Mouse (Mus musculus) embryo, embryonic 9.5 days (tissue): ENCODE results near the gene Rbm33.

Source experiments
- DNase-seq: peaks from one replicate; pipeline ENCODE4 v3.0.0-alpha.2; 2017; ENCODE audit errors: extremely low spot score

The Rbm33 gene

GRCm38 (mm10) chr5:28324457-28324856, 7.5 kb downstream of the Rbm33 start:
- no peak for DNase-seq

DNA sequence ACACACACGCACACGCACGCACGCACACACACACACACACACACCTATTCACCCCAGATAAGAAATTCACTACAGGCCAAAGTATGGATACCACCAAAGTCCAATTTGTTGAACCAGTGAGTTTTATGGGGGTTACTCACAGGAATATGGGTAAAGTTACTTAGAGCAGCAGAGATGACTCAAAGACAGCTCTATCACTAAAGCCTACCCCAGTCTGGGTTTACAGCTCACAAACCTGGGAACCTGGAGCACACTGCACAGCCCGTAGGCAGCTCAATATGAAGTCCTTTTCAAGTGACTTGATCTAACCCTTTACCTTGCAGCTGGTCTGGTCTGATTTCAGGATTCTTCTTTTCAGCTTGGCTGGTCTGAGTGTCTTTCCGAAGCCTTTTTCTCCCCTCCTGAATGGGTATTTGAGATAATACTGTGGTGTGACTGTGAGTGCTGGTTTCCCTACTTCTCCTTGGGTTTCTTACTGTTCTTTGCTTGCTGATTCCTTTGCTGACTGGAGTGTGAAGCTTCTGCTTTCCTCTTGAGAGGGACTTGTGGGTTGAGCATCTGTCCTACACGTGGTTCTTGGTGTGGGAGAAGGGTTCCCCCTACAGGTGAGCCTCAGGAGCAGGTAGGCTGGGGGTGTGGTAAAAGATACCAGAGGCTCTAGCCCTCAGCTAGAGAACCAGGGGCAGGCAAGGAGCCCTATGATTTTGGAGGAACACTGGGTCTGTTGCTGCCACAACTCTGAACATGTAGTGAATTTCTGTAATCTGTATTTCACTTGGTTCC, 12.3 kb downstream of the Rbm33 start:
- DNase-seq = peak; percentile 19

- DNase-seq = no peak
These were observed 16.8 kb downstream of the Rbm33 start for GRCm38 (mm10) chr5:28333731-28334130.

GRCm38 (mm10) chr5:28351857-28352513, 35.1 kb downstream of the Rbm33 start:
- DNase-seq = no peak

DNA sequence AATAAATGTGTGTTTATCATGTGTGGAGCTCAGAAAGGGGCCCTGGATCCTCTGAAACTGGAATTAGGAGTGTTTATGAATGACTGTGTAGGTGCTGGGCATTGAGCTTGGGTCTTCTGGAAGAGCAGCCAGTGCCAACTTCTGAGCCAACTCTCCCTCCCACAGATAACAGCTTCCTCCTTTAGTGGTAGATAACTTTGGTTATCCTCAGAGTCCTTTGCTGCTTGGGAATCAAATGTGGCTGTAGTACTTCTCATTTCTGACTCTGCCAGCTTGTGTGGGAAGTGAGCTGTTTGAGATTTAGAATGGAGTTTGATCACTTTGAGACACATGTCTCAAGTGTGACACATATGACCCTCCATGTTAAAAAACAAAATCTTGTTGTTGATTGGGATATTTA, 38.7 kb downstream of the Rbm33 start:
- DNase-seq = no peak

- DNase-seq = no peak
These were observed 43.8 kb downstream of the Rbm33 start for GRCm38 (mm10) chr5:28360745-28361144.

GRCm38 (mm10) chr5:28368056-28368455, 51.1 kb downstream of the Rbm33 start:
- no peak for DNase-seq

DNA sequence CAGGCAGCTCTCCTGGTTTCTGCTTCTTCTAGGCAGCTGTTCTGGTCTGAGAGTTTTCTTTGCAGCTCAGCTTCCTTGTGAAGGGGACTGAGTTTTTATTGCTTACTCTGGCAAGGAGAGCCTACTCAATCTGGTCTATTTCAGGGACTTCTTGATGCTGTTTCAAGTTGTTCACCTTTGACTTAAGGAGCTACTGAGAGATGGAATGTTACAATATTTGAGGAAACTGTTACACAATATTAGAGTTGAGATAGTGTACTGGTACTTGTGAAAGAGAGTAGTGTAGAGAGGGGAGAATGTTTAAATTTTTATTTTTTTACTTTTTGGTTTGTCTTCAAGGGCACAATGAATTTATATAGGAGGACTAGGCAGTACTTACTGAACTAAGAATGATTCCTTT, 53.9 kb downstream of the Rbm33 start:
- DNase-seq = no peak

GRCm38 (mm10) chr5:28372172-28372664, 55.3 kb downstream of the Rbm33 start:
- DNase-seq = no peak

- no peak for DNase-seq
These were observed 56.8 kb downstream of the Rbm33 start for GRCm38 (mm10) chr5:28373498-28374427.

DNA sequence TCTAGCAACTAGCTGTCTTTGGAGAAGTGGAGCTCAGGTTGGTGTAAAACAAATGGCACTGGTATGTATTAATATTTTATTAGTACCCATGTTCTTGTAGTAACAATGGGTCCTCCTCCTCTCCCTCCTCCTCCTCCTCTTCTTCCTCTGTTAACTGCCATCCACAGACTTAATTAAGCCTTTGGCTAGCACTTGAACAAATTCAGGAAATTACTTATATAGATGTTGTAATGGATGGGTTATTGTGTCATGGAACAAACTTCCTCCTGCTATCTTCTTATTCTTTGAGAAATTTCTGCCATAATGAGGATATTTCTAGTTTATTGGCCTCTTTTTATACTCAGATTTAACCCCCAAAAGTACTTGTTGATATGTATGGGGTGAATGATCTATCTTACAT, 60.4 kb downstream of the Rbm33 start:
- DNase-seq = no peak

GRCm38 (mm10) chr5:28382289-28382688, 65.4 kb downstream of the Rbm33 start:
- DNase-seq = no peak

GRCm38 (mm10) chr5:28386783-28387182, 69.9 kb downstream of the Rbm33 start:
- no peak for DNase-seq

GRCm38 (mm10) chr5:28387531-28388179, 70.7 kb downstream of the Rbm33 start:
- no peak for DNase-seq

GRCm38 (mm10) chr5:28388184-28388583, 71.3 kb downstream of the Rbm33 start:
- peak; percentile 13 for DNase-seq

DNA sequence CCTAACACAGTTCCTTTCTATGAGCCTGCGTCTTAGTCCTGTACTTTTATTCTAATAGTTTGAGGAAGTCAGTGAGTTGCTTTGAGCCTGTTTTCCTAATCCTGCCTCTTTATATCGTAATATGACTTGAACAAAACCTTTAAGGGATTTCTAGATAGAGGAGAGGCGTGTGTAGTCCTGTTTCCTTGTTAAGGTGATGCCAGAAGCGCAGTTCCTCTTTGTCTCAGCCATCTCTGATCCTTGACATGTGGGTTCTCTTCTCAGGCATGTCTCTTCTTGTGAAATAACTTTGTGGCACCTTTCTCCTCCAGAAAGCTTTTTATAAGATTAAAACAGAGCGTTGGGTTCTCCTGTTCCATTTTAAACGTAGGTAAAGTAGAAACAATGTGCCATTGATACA, 73.3 kb downstream of the Rbm33 start:
- no peak for DNase-seq

DNA sequence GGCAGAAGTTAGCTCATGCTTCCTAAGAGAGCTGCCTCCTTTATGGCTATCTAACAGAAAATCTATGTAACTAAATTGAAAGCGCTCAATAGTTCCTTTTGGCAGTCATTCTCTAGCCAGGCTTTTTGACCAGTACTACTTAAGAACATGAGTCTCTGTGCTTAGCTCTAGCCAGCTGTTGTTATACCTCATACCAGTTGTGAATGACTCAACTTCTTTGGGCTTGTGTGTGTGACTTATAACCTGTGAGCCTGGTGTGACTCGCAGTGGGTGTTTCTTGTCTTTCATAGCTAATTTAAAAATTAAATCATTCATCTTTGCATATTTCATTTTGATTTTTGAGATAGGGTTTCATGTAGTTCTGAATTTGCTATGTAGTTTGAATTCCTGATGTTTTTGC, 80.4 kb downstream of the Rbm33 start:
- no peak for DNase-seq

GRCm38 (mm10) chr5:28398736-28399135, 81.8 kb downstream of the Rbm33 start:
- no peak for DNase-seq

DNA sequence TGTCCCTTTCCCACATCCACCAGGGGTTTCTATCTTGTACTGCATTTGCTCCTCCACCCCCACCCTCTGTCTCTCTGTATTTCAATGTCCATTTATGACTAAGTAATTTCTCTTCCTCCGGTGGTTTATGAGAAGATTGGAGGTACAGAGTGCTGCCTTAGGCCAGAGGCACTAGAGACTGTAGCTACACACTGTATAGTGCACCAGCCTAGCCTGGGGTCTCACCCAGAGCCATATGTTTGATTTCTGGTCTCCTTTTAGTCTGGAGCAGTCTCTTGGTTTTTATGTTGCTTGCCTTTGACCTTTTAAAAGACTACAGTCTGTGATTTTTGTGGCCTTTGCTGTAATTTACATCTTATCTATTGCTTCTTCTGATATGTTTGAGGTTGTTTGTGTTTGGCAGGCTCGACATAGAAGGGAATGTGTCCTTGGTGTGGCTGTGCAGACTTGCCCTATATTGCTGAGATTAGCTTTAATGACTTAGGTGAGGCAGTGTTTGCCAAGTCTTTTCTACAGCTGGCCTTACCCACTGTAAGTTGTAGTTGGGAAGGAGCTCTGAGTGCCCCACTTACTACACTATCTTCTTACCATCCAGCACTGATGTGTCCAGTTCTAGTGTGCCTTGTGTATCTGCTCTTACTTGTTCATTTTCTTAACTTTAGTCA, 82.7 kb downstream of the Rbm33 start:
- no peak for DNase-seq

GRCm38 (mm10) chr5:28402756-28403155, 85.8 kb downstream of the Rbm33 start:
- no peak for DNase-seq

DNA sequence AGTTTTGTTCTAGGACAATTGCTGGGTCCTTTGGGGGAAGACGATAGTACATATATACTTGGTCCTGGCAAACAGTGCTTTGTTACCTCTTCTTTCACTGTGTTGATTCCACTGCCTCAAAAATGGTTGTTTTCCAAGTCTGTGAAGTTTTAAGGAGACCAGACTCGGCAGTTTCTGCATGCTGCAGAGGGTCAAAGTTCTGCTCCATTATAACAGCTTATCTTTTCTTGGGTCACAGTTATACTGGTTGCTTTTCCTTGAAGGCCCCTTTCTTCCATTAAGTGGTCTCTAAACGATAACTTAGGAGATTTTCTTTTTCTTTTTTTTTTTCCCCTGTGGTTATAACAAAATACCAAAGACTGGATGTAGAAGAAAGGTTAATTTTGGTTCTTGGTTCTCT, 89.7 kb downstream of the Rbm33 start:
- DNase-seq = no peak
